ENCODE assay signal across 7 mouse cellular contexts in the genomic region with DNA sequence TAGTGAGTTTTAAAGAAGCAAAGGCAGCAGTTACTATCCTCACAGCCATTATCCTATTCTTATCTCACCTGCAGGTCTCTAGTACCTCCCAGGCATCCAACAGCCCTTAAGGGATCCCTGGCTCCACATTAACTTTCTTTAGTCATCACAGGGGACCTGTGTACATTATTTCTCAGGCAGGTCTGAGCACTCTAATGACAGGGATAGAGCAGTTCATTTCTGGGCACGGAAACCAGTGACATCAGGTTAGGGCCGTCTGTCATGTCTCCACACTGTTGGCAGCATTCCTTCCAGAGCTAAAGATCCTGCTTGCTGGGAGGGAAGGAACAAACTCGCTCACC. TPM values are rescaled to one million over a fixed set of nuclear protein-coding genes. Genes with fewer than 3 reads are reported as not detected.
DNase-seq lines count a peak whose midpoint lies in the region; ATAC-seq and TF ChIP-seq lines count a peak whose summit lies in the region.

No protein-coding gene starts in this region.

- peak overlapping the region; percentile 2; the same call in 1 of the 2 replicates for H3K4me2 ChIP-seq in forebrain, embryonic 11.5 days (ENCODE audit: low read depth, low read length, severe bottlenecking)
- H3K4me2 ChIP-seq in liver, embryonic 12.5 days, result peak overlapping the region; percentile 77
- H3K4me2 ChIP-seq in stomach, postnatal 0 days (replicated peaks; ENCODE audit: low read depth), result peak overlapping the region; percentile 61

- ATAC-seq in megakaryocyte, adult 5-6 weeks (ENCODE audit: poor library complexity, severe bottlenecking), result no peak; the same call in 1 of the 2 replicates
- ATAC-seq in forebrain, embryonic 11.5 days (replicated peaks; ENCODE audit: low FRiP score), result no peak; the same call in 1 of the 2 replicates
- peak; percentile 11 for ATAC-seq in liver, embryonic 12.5 days
- no peak; the same call in 1 of the 2 replicates for ATAC-seq in stomach, postnatal 0 days (ENCODE audit: low FRiP score, low TSS enrichment)

- no peak overlapping the region for H3K27ac ChIP-seq in forebrain, embryonic 11.5 days (ENCODE audit: low read depth, low read length)
- no peak overlapping the region for H3K27ac ChIP-seq in liver, embryonic 12.5 days
- peak overlapping the region; percentile 65 for H3K27ac ChIP-seq in stomach, postnatal 0 days (replicated peaks)

- DNase-seq in forebrain, embryonic 11.5 days (ENCODE audit: low spot score), result no peak
- no peak for DNase-seq in stomach, postnatal 0 days (ENCODE audit: low spot score)
- no peak for DNase-seq in MN1 (ENCODE audit: low spot score)
- no peak for DNase-seq in kidney, adult 8-10 months

- peak overlapping the region; percentile 99 for H3K4me3 ChIP-seq in megakaryocyte, embryonic 14.5 days (replicated peaks)
- peak overlapping the region; percentile 80 for H3K4me3 ChIP-seq in forebrain, embryonic 11.5 days (ENCODE audit: low read depth, low read length)
- H3K4me3 ChIP-seq in liver, embryonic 12.5 days, result peak overlapping the region; percentile 84
- peak overlapping the region; percentile 88; the same call in 1 of the 2 replicates for H3K4me3 ChIP-seq in stomach, postnatal 0 days (ENCODE audit: low read depth, low read length)

- 0% methylated on average over 3 of the region's 3 CpGs for WGBS in forebrain, embryonic 11.5 days
- WGBS in liver, embryonic 12.5 days (ENCODE audit: insufficient replicate concordance), result 2% methylated on average over 3 of the region's 3 CpGs
- WGBS in stomach, postnatal 0 days, result 0% methylated on average over 3 of the region's 3 CpGs

- no peak for TF ChIP-seq EP300 in stomach, postnatal 0 days (optimal IDR thresholded peaks at IDR 0.05)

- no peak for TF ChIP-seq CTCF in stomach, postnatal 0 days (IDR thresholded peaks at IDR 0.05; ENCODE audit: low read depth)

- peaks cover 44% of the 10 kb centered on the region for H3K4me1 ChIP-seq in megakaryocyte, embryonic 14.5 days
- H3K4me1 ChIP-seq in forebrain, embryonic 11.5 days (replicated peaks; ENCODE audit: control insufficient read depth, insufficient read depth, low read length), result no peaks in the 10 kb centered on the region
- peaks cover 37% of the 10 kb centered on the region for H3K4me1 ChIP-seq in liver, embryonic 12.5 days
- H3K4me1 ChIP-seq in stomach, postnatal 0 days (replicated peaks; ENCODE audit: control insufficient read depth, insufficient read depth), result 0 out of 2 replicates have a peak, but pooled peaks cover 3% of the 10 kb centered on the region

- H3K9me3 ChIP-seq in megakaryocyte, embryonic 14.5 days, result no peaks in the 10 kb centered on the region
- no peaks in the 10 kb centered on the region for H3K9me3 ChIP-seq in forebrain, embryonic 11.5 days (ENCODE audit: control insufficient read depth, low read length)
- H3K9me3 ChIP-seq in liver, embryonic 12.5 days (replicated peaks), result no peaks in the 10 kb centered on the region
- no peaks in the 10 kb centered on the region for H3K9me3 ChIP-seq in stomach, postnatal 0 days (ENCODE audit: control insufficient read depth, low read length)

- H3K9ac ChIP-seq in forebrain, embryonic 11.5 days (ENCODE audit: low read length), result peak overlapping the region; percentile 1; the same call in 1 of the 2 replicates
- peak overlapping the region; percentile 89 for H3K9ac ChIP-seq in liver, embryonic 12.5 days
- peak overlapping the region; percentile 31; the same call in 1 of the 2 replicates for H3K9ac ChIP-seq in stomach, postnatal 0 days (ENCODE audit: low read length)

- H3K27me3 ChIP-seq in megakaryocyte, embryonic 14.5 days (replicated peaks), result peaks cover 2% of the 10 kb centered on the region
- H3K27me3 ChIP-seq in forebrain, embryonic 11.5 days (ENCODE audit: control insufficient read depth, insufficient read depth, low read length), result no peaks in the 10 kb centered on the region
- peaks cover 8% of the 10 kb centered on the region; the same call in 1 of the 2 replicates for H3K27me3 ChIP-seq in liver, embryonic 12.5 days (replicated peaks)
- H3K27me3 ChIP-seq in stomach, postnatal 0 days (ENCODE audit: control insufficient read depth, insufficient read depth, low read length), result no peaks in the 10 kb centered on the region

- H3K36me3 ChIP-seq in megakaryocyte, embryonic 14.5 days (replicated peaks; ENCODE audit: low read length), result peaks cover 8% of the 10 kb centered on the region
- H3K36me3 ChIP-seq in forebrain, embryonic 11.5 days (ENCODE audit: control insufficient read depth, insufficient read depth, low read length), result no peaks in the 10 kb centered on the region
- H3K36me3 ChIP-seq in liver, embryonic 12.5 days, result peaks cover 14% of the 10 kb centered on the region
- H3K36me3 ChIP-seq in stomach, postnatal 0 days (ENCODE audit: control insufficient read depth, insufficient read depth, low read length), result no peaks in the 10 kb centered on the region

RNA-seq across cellular contexts. Expression of a gene that starts 0.4 kb away (rescaled TPM):
- 1.0 and 7.1 TPM in 2 replicates for polyA plus RNA-seq in megakaryocyte, embryonic 14.5 days (2012; ENCODE audit: insufficient read depth, low replicate concordance)
- total RNA-seq in megakaryocyte, adult 5-6 weeks (2015), result 17.5 and 18.8 TPM in 2 replicates
- 11.1 and 12.0 TPM in 2 replicates for total RNA-seq in megakaryocyte, adult 5-6 weeks (2017)
- 20.0 and 20.3 TPM in 2 replicates for polyA plus RNA-seq in forebrain, embryonic 11.5 days (2014; fragmentation: Nextera tagmentation; extraction: Ambion mirVana)
- 67.9 and 68.0 TPM in 2 replicates for polyA plus RNA-seq in liver, embryonic 12.5 days (2016; fragmentation: Nextera tagmentation; extraction: Ambion mirVana)
- polyA plus RNA-seq in stomach, postnatal 0 days (2015; fragmentation: Nextera tagmentation; extraction: Ambion mirVana), result 24.8 and 28.1 TPM in 2 replicates

RNA-seq across cellular contexts. Expression of a gene that starts 9.7 kb away (rescaled TPM):
- not detected in 2 replicates for polyA plus RNA-seq in megakaryocyte, embryonic 14.5 days (2012; ENCODE audit: insufficient read depth, low replicate concordance)
- total RNA-seq in megakaryocyte, adult 5-6 weeks (2015), result 0.13 TPM in 1 of 2 replicates, not detected in the other
- 0.07 TPM in 1 of 2 replicates, not detected in the other for total RNA-seq in megakaryocyte, adult 5-6 weeks (2017)
- polyA plus RNA-seq in forebrain, embryonic 11.5 days (2014; fragmentation: Nextera tagmentation; extraction: Ambion mirVana), result not detected in 2 replicates
- polyA plus RNA-seq in liver, embryonic 12.5 days (2016; fragmentation: Nextera tagmentation; extraction: Ambion mirVana), result not detected in 2 replicates
- polyA plus RNA-seq in stomach, postnatal 0 days (2015; fragmentation: Nextera tagmentation; extraction: Ambion mirVana), result 14.9 and 15.6 TPM in 2 replicates

Comparison
In these comparisons a context has a peak if more than half of its experiments do, and no peak if none do; other contexts are left out.
1. H3K4me2 ChIP-seq: peak in every context shown above with its lines; median percentile 77 in liver, embryonic 12.5 days; 61 in stomach, postnatal 0 days; 2 in forebrain, embryonic 11.5 days.
2. H3K9ac ChIP-seq: peak in every context shown above with its lines; median percentile 89 in liver, embryonic 12.5 days; 31 in stomach, postnatal 0 days; 1 in forebrain, embryonic 11.5 days.
3. RNA of a gene that starts 9.7 kb away (polyA plus RNA-seq): 14.9 to 15.6 TPM in stomach, postnatal 0 days; not detected in forebrain, embryonic 11.5 days, not detected in liver, embryonic 12.5 days and not detected in megakaryocyte, embryonic 14.5 days; every median in the first group is over 10 times any median in the second.
4. Peak in every context shown above with its lines, with median percentiles within 50 percentile points of each other: H3K4me3 ChIP-seq.